Mouse (Mus musculus): Measurements from ENCODE around the gene Gm17657. TPM values are rescaled to one million over a fixed set of nuclear protein-coding genes. Genes with fewer than 3 reads are reported as not detected.
"Not testable (repeated sequence)": the region's sequence is repeated elsewhere in the genome, so short reads cannot be mapped to it uniquely, and the experiment has no call there.

Gene Gm17657
- polyA plus RNA-seq, 1 experiment from 2014 or later, result not detected

DNA sequence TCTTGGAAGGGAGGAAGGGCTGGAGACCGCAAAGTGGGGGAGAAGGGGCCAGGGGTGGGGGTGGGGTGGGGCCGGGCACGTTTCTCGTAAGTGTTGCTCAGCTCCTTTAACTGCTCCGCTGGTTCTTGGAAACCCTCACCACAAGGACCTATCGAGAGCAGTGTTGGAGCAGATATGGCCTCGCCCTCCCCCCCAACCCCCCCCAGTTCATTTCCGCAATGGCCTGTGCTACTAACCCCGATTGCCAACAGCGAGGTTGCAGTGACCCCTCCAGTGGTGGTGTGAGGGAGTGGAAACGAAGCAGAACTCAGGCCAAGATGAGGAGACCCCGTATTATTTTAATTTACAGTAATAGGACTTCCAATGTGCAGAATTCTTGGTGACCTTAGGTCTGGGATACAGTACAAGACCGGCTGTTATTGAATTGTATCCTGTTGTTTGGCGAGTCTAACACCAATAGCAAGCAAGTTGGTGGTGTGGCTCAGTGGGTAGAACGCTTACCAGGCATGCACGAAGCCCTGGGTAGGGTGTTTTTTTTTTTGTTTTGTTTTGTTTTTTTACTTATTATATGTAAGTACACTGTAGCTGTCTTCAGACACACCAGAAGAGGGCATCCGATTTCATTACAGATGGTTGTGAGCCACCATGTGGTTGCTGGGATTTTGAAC lies 48.5 kb downstream of the Gm17657 start:
- Histone ChIP-seq H3K27me3 (ENCODE audit: control insufficient read depth, insufficient read depth, low read depth, low read length) (no peaks in the 10 kb centered on the region), H3K9ac (ENCODE audit: low read depth, low read length) (peak overlapping the region; percentile 64), H3K9me3 (replicated peaks; ENCODE audit: control insufficient read depth, low read length) (0 out of 2 replicates have a peak, but pooled peaks cover 2% of the 10 kb centered on the region), H3K4me2 (ENCODE audit: low read depth, low read length) (peak overlapping the region; percentile 45), H3K27ac (ENCODE audit: low read length) (peak overlapping the region; percentile 90), H3K4me3 (ENCODE audit: low read depth, low read length) (peak overlapping the region; percentile 7; the same call in 1 of the 2 replicates), H3K36me3 (ENCODE audit: control insufficient read depth, insufficient read depth) (peaks cover 3% of the 10 kb centered on the region), H3K4me1 (ENCODE audit: control insufficient read depth, low read depth, low read length) (peaks cover 74% of the 10 kb centered on the region)
- WGBS (ENCODE audit: insufficient replicate concordance), result 10% methylated on average over 17 of the region's 17 CpGs
- ATAC-seq (ENCODE audit: low read depth), result peak; percentile 86

DNA sequence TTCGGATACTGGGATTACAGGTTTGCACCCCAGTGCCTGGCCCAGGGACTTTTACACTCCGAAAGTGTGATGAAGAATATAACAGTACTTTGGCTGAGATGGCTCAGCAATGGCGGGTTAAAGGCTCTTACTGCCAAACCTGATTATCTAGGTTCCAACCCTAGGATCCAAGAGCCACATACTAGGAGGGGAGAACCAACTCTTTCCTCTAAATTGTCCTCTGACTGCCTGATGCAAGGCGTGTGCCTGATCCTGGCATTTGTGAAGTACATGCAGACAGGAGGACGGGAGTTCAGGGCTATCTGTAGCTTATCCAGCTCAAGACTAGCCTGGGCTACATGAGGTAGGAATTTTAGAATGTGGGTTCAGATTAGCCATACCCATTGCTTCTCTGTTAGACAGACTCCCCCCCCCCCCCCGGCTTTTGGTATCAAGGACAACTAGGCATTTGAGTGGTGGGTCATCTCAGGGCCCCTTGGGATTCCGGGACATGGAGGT lies 49.1 kb downstream of the Gm17657 start:
- Histone ChIP-seq H3K36me3 (ENCODE audit: control insufficient read depth, insufficient read depth) (peaks cover 4% of the 10 kb centered on the region), H3K9me3 (replicated peaks; ENCODE audit: control insufficient read depth, low read length) (0 out of 2 replicates have a peak, but pooled peaks cover 2% of the 10 kb centered on the region), H3K9ac (ENCODE audit: low read depth, low read length) (peak overlapping the region; percentile 64), H3K4me1 (ENCODE audit: control insufficient read depth, low read depth, low read length) (peaks cover 74% of the 10 kb centered on the region), H3K4me2 (ENCODE audit: low read depth, low read length) (peak overlapping the region; percentile 45), H3K27ac (ENCODE audit: low read length) (peak overlapping the region; percentile 90), H3K27me3 (ENCODE audit: control insufficient read depth, insufficient read depth, low read depth, low read length) (no peaks in the 10 kb centered on the region), H3K4me3 (ENCODE audit: low read depth, low read length) (peak overlapping the region; percentile 7; the same call in 1 of the 2 replicates)
- 28% methylated on average over 7 of the region's 7 CpGs for WGBS (ENCODE audit: insufficient replicate concordance)
- peak; percentile 10; the same call in 1 of the 2 replicates for ATAC-seq (ENCODE audit: low read depth)

DNA sequence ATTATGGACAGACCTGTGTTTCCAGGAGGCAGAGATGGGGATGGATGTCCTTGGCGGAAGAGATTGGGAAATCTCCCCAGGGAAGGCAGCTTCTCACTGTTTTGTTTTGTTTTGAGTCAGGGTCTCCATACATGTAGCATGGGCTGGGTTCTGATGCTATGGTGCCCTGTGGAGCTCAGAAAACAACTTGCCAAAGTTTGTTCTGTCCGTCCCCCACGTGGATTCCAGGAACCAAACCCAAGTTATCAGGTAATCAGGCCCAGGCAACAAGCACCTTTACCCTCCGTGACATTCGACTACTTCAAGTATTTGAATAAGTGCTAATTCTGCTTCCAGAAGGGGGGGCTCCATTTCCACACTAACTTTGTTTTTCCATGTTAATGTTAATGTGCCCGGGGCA lies 49.9 kb downstream of the Gm17657 start:
- peaks cover 8% of the 10 kb centered on the region for H3K36me3 ChIP-seq (ENCODE audit: control insufficient read depth, insufficient read depth)
- 26% methylated on average over 6 of the region's 6 CpGs for WGBS (ENCODE audit: insufficient replicate concordance)
- peak overlapping the region; percentile 45 for H3K4me2 ChIP-seq (ENCODE audit: low read depth, low read length)
- peak overlapping the region; percentile 64 for H3K9ac ChIP-seq (ENCODE audit: low read depth, low read length)
- peaks cover 81% of the 10 kb centered on the region for H3K4me1 ChIP-seq (ENCODE audit: control insufficient read depth, low read depth, low read length)
- no peak overlapping the region for H3K4me3 ChIP-seq (ENCODE audit: low read depth, low read length)
- peak; percentile 55 for ATAC-seq (ENCODE audit: low read depth)
- no peaks in the 10 kb centered on the region for H3K27me3 ChIP-seq (ENCODE audit: control insufficient read depth, insufficient read depth, low read depth, low read length)
- 0 out of 2 replicates have a peak, but pooled peaks cover 2% of the 10 kb centered on the region for H3K9me3 ChIP-seq (replicated peaks; ENCODE audit: control insufficient read depth, low read length)
- peak overlapping the region; percentile 90 for H3K27ac ChIP-seq (ENCODE audit: low read length)

GRCm38 (mm10) chr17:29498952-29499351 lies 50.5 kb downstream of the Gm17657 start:
- peak overlapping the region; percentile 45; the same call in 1 of the 2 replicates for H3K4me2 ChIP-seq (ENCODE audit: low read depth, low read length)
- not testable (repeated sequence) for ATAC-seq (ENCODE audit: low read depth); H3K27me3 ChIP-seq (ENCODE audit: control insufficient read depth, insufficient read depth, low read depth, low read length); H3K4me3 ChIP-seq (ENCODE audit: low read depth, low read length); H3K9me3 ChIP-seq (replicated peaks; ENCODE audit: control insufficient read depth, low read length)
- H3K4me1 ChIP-seq (ENCODE audit: control insufficient read depth, low read depth, low read length), result peaks cover 86% of the 10 kb centered on the region
- 57% methylated on average over 2 of the region's 2 CpGs for WGBS (ENCODE audit: insufficient replicate concordance)
- peak overlapping the region; percentile 64 for H3K9ac ChIP-seq (ENCODE audit: low read depth, low read length)
- H3K36me3 ChIP-seq (ENCODE audit: control insufficient read depth, insufficient read depth), result peaks cover 14% of the 10 kb centered on the region
- peak overlapping the region; percentile 90 for H3K27ac ChIP-seq (ENCODE audit: low read length)

GRCm38 (mm10) chr17:29498028-29498427 lies 51.4 kb downstream of the Gm17657 start:
- ATAC-seq (ENCODE audit: low read depth), result no peak
- peaks cover 89% of the 10 kb centered on the region for H3K4me1 ChIP-seq (ENCODE audit: control insufficient read depth, low read depth, low read length)
- H3K27ac ChIP-seq (ENCODE audit: low read length), result peak overlapping the region; percentile 90
- no peaks in the 10 kb centered on the region for H3K9me3 ChIP-seq (replicated peaks; ENCODE audit: control insufficient read depth, low read length)
- H3K36me3 ChIP-seq (ENCODE audit: control insufficient read depth, insufficient read depth), result peaks cover 22% of the 10 kb centered on the region
- H3K4me2 ChIP-seq (ENCODE audit: low read depth, low read length), result peak overlapping the region; percentile 21
- H3K9ac ChIP-seq (ENCODE audit: low read depth, low read length), result peak overlapping the region; percentile 53
- 10% methylated on average over 4 of the region's 4 CpGs for WGBS (ENCODE audit: insufficient replicate concordance)
- H3K4me3 ChIP-seq (ENCODE audit: low read depth, low read length), result no peak overlapping the region
- H3K27me3 ChIP-seq (ENCODE audit: control insufficient read depth, insufficient read depth, low read depth, low read length), result no peaks in the 10 kb centered on the region

DNA sequence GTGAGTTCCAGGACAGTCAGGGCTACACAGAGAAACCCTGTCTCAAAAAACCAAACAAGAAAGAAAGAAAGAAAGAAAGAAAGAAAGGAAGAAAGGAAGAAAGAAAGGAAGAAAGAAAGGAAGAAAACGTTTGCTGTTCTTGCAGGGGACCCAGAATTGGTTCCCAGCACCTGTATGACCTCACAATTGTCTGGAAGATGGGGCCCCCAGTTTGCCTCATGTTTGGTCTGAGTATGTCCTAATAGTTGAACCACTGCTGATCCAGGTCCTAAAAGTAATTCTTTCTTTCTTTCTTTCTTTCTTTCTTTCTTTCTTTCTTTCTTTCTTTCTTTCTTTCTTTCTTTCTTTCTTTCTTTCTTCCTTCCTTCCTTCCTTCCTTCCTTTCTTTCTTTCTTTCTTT lies 52.0 kb downstream of the Gm17657 start:
- not testable (repeated sequence) for H3K9me3 ChIP-seq (replicated peaks; ENCODE audit: control insufficient read depth, low read length); ATAC-seq (ENCODE audit: low read depth); H3K9ac ChIP-seq (ENCODE audit: low read depth, low read length); H3K4me3 ChIP-seq (ENCODE audit: low read depth, low read length); H3K4me2 ChIP-seq (ENCODE audit: low read depth, low read length); H3K27me3 ChIP-seq (ENCODE audit: control insufficient read depth, insufficient read depth, low read depth, low read length)
- peak overlapping the region; percentile 90 for H3K27ac ChIP-seq (ENCODE audit: low read length)
- H3K36me3 ChIP-seq (ENCODE audit: control insufficient read depth, insufficient read depth), result peaks cover 26% of the 10 kb centered on the region
- peaks cover 84% of the 10 kb centered on the region for H3K4me1 ChIP-seq (ENCODE audit: control insufficient read depth, low read depth, low read length)
- 48% methylated on average over 1 of the region's 1 CpGs for WGBS (ENCODE audit: insufficient replicate concordance)

GRCm38 (mm10) chr17:29497071-29497354 lies 52.4 kb downstream of the Gm17657 start:
- peaks cover 29% of the 10 kb centered on the region for H3K36me3 ChIP-seq (ENCODE audit: control insufficient read depth, insufficient read depth)
- H3K27me3 ChIP-seq (ENCODE audit: control insufficient read depth, insufficient read depth, low read depth, low read length), result no peaks in the 10 kb centered on the region
- 0 out of 2 replicates have a peak overlapping the region, but pooled peaks have one; percentile 44 for H3K9ac ChIP-seq (ENCODE audit: low read depth, low read length)
- no peak for ATAC-seq (ENCODE audit: low read depth)
- no peak overlapping the region for H3K4me3 ChIP-seq (ENCODE audit: low read depth, low read length)
- H3K4me1 ChIP-seq (ENCODE audit: control insufficient read depth, low read depth, low read length), result peaks cover 79% of the 10 kb centered on the region
- H3K27ac ChIP-seq (ENCODE audit: low read length), result peak overlapping the region; percentile 90
- 71% methylated on average over 3 of the region's 3 CpGs for WGBS (ENCODE audit: insufficient replicate concordance)
- H3K4me2 ChIP-seq (ENCODE audit: low read depth, low read length), result no peak overlapping the region
- H3K9me3 ChIP-seq (replicated peaks; ENCODE audit: control insufficient read depth, low read length), result no peaks in the 10 kb centered on the region

GRCm38 (mm10) chr17:29496211-29497070 lies 53.0 kb downstream of the Gm17657 start:
- Histone ChIP-seq H3K4me2 (ENCODE audit: low read depth, low read length) (no peak overlapping the region), H3K9me3 (replicated peaks; ENCODE audit: control insufficient read depth, low read length) (no peaks in the 10 kb centered on the region), H3K27me3 (ENCODE audit: control insufficient read depth, insufficient read depth, low read depth, low read length) (no peaks in the 10 kb centered on the region), H3K27ac (ENCODE audit: low read length) (peak overlapping the region; percentile 90), H3K9ac (ENCODE audit: low read depth, low read length) (peak overlapping the region; percentile 44), H3K36me3 (ENCODE audit: control insufficient read depth, insufficient read depth) (peaks cover 35% of the 10 kb centered on the region), H3K4me3 (ENCODE audit: low read depth, low read length) (no peak overlapping the region), H3K4me1 (ENCODE audit: control insufficient read depth, low read depth, low read length) (peaks cover 73% of the 10 kb centered on the region)
- no peak for ATAC-seq (ENCODE audit: low read depth)
- 69% methylated on average over 6 of the region's 6 CpGs for WGBS (ENCODE audit: insufficient replicate concordance)

DNA sequence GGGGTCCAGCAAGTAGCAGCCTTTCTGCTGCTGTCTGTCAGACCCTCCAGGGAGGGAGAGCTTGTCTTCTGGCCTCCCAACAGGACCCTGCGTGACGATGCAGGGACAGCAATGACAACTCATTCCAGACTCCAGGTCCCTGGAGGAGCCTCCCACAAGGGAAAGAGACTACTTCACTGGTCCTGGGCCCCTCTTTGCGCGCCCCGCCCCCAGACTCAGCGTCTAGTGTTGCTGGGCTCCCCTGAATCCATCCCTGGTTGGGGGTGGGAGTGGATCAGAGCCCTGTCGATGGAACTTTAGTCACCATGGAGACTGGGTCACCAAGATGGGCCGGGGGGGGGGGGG lies 54.7 kb downstream of the Gm17657 start:
- peaks cover 36% of the 10 kb centered on the region for H3K36me3 ChIP-seq (ENCODE audit: control insufficient read depth, insufficient read depth)
- WGBS (ENCODE audit: insufficient replicate concordance), result 63% methylated on average over 6 of the region's 8 CpGs
- H3K27me3 ChIP-seq (ENCODE audit: control insufficient read depth, insufficient read depth, low read depth, low read length), result no peaks in the 10 kb centered on the region
- H3K27ac ChIP-seq (ENCODE audit: low read length), result peak overlapping the region; percentile 98
- peak overlapping the region; percentile 96 for H3K4me3 ChIP-seq (ENCODE audit: low read depth, low read length)
- peak overlapping the region; percentile 100 for H3K9ac ChIP-seq (ENCODE audit: low read depth, low read length)
- H3K9me3 ChIP-seq (replicated peaks; ENCODE audit: control insufficient read depth, low read length), result no peaks in the 10 kb centered on the region
- H3K4me2 ChIP-seq (ENCODE audit: low read depth, low read length), result peak overlapping the region; percentile 70
- H3K4me1 ChIP-seq (ENCODE audit: control insufficient read depth, low read depth, low read length), result peaks cover 56% of the 10 kb centered on the region
- no peak for ATAC-seq (ENCODE audit: low read depth)
